Mouse (Mus musculus) small intestine, adult 2 months (tissue): ENCODE data around the gene Tjp2. TPM values are rescaled to one million over a fixed set of nuclear protein-coding genes. Genes with fewer than 3 reads are reported as not detected.

Source experiments
- H3K27ac ChIP-seq: fragments of 200-500 bp; 2 replicates; pipeline ENCODE4 v1.5.1; 2012; ENCODE audit warnings: low read depth, low read length, control low read depth, inconsistent platforms; ENCODE audit not compliant: insufficient read depth
- H3K27me3 ChIP-seq: fragments of 200-500 bp; 2 replicates; pipeline ENCODE4 v1.6.1; 2012; ENCODE audit warnings: mild to moderate bottlenecking, moderate library complexity, low read length, inconsistent platforms; ENCODE audit not compliant: control insufficient read depth, insufficient read depth
- H3K36me3 ChIP-seq: fragments of 200-500 bp; 2 replicates; pipeline ENCODE4 v1.6.1; 2012; ENCODE audit warnings: mild to moderate bottlenecking, low read length, control low read depth, inconsistent platforms; ENCODE audit not compliant: control insufficient read depth, insufficient read depth
- H3K4me1 ChIP-seq: fragments of 200-500 bp; 2 replicates; pipeline ENCODE4 v1.6.1; 2012; ENCODE audit warnings: low read length, inconsistent platforms, mixed read lengths; ENCODE audit not compliant: control insufficient read depth, insufficient read depth, insufficient read length
- H3K4me3 ChIP-seq: fragments of 200-500 bp; 2 replicates; pipeline ENCODE4 v1.5.1; 2012; ENCODE audit warnings: low read depth, mild to moderate bottlenecking, control low read depth, inconsistent platforms, low read length, moderate library complexity
- CTCF ChIP-seq: fragments of 200-500 bp; IDR thresholded peaks from 2 replicates; pipeline ENCODE4 v1.5.1; 2012; ENCODE audit warnings: low read depth, mild to moderate bottlenecking, control low read depth, inconsistent platforms, low read length, moderate library complexity, mixed read lengths; ENCODE audit not compliant: insufficient replicate concordance, insufficient read length; ENCODE audit errors: extremely low read depth
- POLR2A ChIP-seq: fragments of 200-500 bp; IDR thresholded peaks from 2 replicates; pipeline ENCODE4 v1.6.1; 2012; ENCODE audit warnings: low read depth, mild to moderate bottlenecking, control low read depth, inconsistent platforms, low read length, moderate library complexity
- WGBS: fragments of 180-500 bp; shearing (Covaris S2); methylation state at CpG from one replicate; pipeline ENCODE4 v1.1.7; 2018; 5-methylcytosine and 5-hydroxymethylcytosine counted together
- polyA plus RNA-seq: library from polyadenylated mRNA; depleted of rRNA; stranded (reverse); fragments of >200 nt; gene quantifications from 2 replicates; pipeline ENCODE4 v1.2.3, GENCODE M21; 2012; rRNA removed

Gene Tjp2
- polyA plus RNA-seq, 1 experiment = 74.0 TPM

GRCm38 (mm10) chr19:24049329-24049728, 175.5 kb downstream of the Tjp2 start:
- no peaks in the 10 kb centered on the region; the same call in 1 of the 2 replicates for H3K4me1 ChIP-seq
- WGBS = 76% methylated on average over 3 of the region's 3 CpGs
- no peak overlapping the region for H3K4me3 ChIP-seq
- H3K27me3 ChIP-seq = no peaks in the 10 kb centered on the region
- no peak overlapping the region for H3K27ac ChIP-seq
- no peaks in the 10 kb centered on the region for H3K36me3 ChIP-seq
- TF ChIP-seq CTCF (no peak), POLR2A (no peak)

- H3K4me3 ChIP-seq = no peak overlapping the region
- no peak overlapping the region for H3K27ac ChIP-seq
- no peaks in the 10 kb centered on the region for H3K27me3 ChIP-seq
- no peaks in the 10 kb centered on the region for H3K4me1 ChIP-seq
- no peak for TF ChIP-seq POLR2A
- no peak for TF ChIP-seq CTCF
- 87% methylated on average over 10 of the region's 10 CpGs for WGBS
- no peaks in the 10 kb centered on the region for H3K36me3 ChIP-seq
Measured at GRCm38 (mm10) chr19:24046395-24046993, 178.3 kb downstream of the Tjp2 start.

Other genes with a start within 250 kb of the Tjp2 start
- 6.3 and 6.4 TPM in 2 replicates for gene Fam189a2, start 194.0 kb downstream of the Tjp2 start, polyA plus RNA-seq
- gene Fxn, start 55.6 kb upstream of the Tjp2 start, polyA plus RNA-seq = 7.7 and 9.1 TPM in 2 replicates